Mouse (Mus musculus) bone marrow macrophage, adult 2 months (primary cell): ENCODE measurements around the gene Gucy1b1.

Experiments used
- CTCF ChIP-seq: IDR thresholded peaks from 2 replicates; pipeline ENCODE4 v1.5.1; 2012; ENCODE audit warnings: low read depth, mild to moderate bottlenecking, low read length, moderate library complexity
- POLR2A ChIP-seq: IDR thresholded peaks from 2 replicates; pipeline ENCODE4 v1.6.1; 2012; ENCODE audit warnings: mild to moderate bottlenecking, low read depth, low read length, borderline replicate concordance

- no peak for TF ChIP-seq CTCF
- TF ChIP-seq POLR2A, result no peak
These were observed 84.8 kb downstream of the Gucy1b1 start for GRCm38 (mm10) chr3:81989692-81990141.
